Mouse (Mus musculus): ENCODE measurements around the gene Pet117. TPM values are rescaled to one million over a fixed set of nuclear protein-coding genes. Genes with fewer than 3 reads are reported as not detected.

Gene Pet117
- polyA plus RNA-seq (2015; fragmentation: Nextera tagmentation; extraction: Ambion mirVana): 2.8 and 3.5 TPM in 2 replicates

DNA sequence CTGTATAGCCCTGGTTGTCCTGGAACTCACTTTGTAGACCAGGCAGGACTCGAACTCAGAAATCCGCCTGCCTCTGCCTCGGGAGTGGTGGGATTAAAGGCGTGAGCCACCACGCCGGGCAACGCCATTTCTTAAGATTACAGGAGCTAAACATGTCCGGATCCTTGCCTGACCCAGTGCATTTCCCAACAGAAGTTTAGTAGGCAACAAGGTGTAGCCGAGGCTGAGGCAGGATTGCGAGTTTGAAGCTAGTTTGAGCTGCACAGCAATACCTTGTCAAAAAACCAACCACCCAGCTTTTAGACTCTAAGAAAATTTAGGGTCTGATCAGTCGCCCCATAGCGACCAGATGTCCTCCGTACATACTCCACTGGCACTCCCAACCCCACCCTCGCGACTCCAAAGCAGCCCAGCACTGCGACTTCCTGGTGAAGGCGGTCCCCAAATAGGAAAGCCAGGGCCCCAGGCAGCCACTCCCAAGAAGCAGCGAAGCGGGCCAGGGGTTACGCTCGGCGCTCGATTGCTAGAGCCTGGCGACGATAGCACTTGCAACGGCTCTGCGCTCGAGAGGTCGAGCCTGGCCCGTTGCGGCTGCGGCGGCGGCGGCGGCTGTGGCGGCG is at the start of gene Pet117, which contains the start of gene Kat14:
Gene Pet117, plus strand, starts transcription at position 597 of the 620 bp plus-strand sequence.
Gene Kat14, plus strand, starts transcription at position 584 of the 620 bp plus-strand sequence.
- Histone ChIP-seq H3K27ac (peak within 1 kb of the TSS; percentile 94), H3K4me1 (replicated peaks) (0 out of 2 replicates have a peak, but pooled peaks cover 3% of the 10 kb centered on the region), H3K9ac (peak within 1 kb of the TSS; percentile 78), H3K4me2 (replicated peaks) (peak within 1 kb of the TSS; percentile 60), H3K4me3 (replicated peaks) (peak within 1 kb of the TSS; percentile 67), H3K27me3 (replicated peaks) (no peaks in the 10 kb centered on the region), H3K9me3 (no peaks in the 10 kb centered on the region), H3K36me3 (peaks cover 3% of the 10 kb centered on the region; the same call in 1 of the 2 replicates)
- ATAC-seq: peak; percentile 97
- 5% methylated on average over 38 of the region's 38 CpGs for WGBS

GRCm38 (mm10) chr2:144324218-144324617 is 44.6 kb upstream of the Pet117 start:
- H3K27ac ChIP-seq: no peak overlapping the region
- WGBS: 65% methylated on average over 3 of the region's 3 CpGs
- no peak for ATAC-seq
- H3K27me3 ChIP-seq (replicated peaks): 0 out of 2 replicates have a peak, but pooled peaks cover 7% of the 10 kb centered on the region
- H3K4me2 ChIP-seq (replicated peaks): no peak overlapping the region
- H3K9ac ChIP-seq: no peak overlapping the region
- no peaks in the 10 kb centered on the region for H3K4me1 ChIP-seq (replicated peaks)
- H3K4me3 ChIP-seq (replicated peaks): no peak overlapping the region
- H3K9me3 ChIP-seq: no peaks in the 10 kb centered on the region
- H3K36me3 ChIP-seq: no peaks in the 10 kb centered on the region

DNA sequence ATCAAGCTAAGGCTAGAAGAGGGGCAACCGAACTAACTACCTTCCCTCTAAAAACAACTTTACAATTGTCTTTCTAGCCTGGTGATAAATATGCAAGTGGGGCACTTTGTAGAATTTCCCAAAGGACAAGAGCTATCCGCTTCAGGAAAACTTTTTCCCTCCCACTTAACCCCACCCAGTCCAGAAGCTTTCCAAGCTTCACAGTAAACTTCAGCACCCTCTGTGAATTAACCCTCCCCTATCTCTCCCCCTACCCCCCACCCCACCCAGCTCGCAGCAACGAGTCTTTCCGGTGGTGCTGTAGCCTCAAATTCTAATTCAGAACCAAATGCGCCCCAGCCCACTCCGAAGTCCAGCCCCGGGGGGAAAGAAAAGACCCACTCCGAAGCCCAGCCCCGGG is 39.3 kb upstream of the Pet117 start:
- no peak overlapping the region for H3K4me3 ChIP-seq (replicated peaks)
- no peak overlapping the region for H3K9ac ChIP-seq
- no peak for ATAC-seq

DNA sequence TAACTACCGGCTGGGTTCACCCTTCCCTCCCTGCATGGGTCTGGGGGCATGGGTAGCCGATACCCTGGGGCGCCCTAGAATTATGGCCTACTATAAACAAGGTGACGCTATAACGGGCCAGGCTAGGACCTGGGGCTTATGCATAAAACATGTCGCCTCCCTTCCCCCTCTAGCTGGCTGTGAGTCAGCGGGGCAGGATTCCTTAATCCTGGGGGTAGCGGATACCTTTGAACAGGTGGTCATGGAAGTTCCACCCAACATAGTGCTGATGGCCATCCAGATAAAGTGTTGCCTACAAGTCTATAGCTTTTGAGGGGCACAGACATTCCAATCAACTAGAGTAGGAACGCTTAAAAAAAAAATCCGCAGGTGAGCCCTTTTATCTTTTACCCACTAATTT is 38.9 kb upstream of the Pet117 start:
- H3K9ac ChIP-seq: no peak overlapping the region
- no peak for ATAC-seq
- no peaks in the 10 kb centered on the region for H3K36me3 ChIP-seq
- peak overlapping the region; percentile 97 for H3K4me2 ChIP-seq (replicated peaks)
- no peak overlapping the region for H3K27ac ChIP-seq
- no peak overlapping the region; the same call in 1 of the 2 replicates for H3K4me3 ChIP-seq (replicated peaks)
- peaks cover 45% of the 10 kb centered on the region for H3K27me3 ChIP-seq (replicated peaks)
- 5% methylated on average over 10 of the region's 10 CpGs for WGBS
- H3K4me1 ChIP-seq (replicated peaks): peaks cover 31% of the 10 kb centered on the region
- no peaks in the 10 kb centered on the region for H3K9me3 ChIP-seq

More for the DNA sequence above, 39.3 kb upstream of the Pet117 start:
- Histone ChIP-seq H3K4me1 (replicated peaks) (peaks cover 31% of the 10 kb centered on the region), H3K9me3 (no peaks in the 10 kb centered on the region), H3K4me2 (replicated peaks) (peak overlapping the region; percentile 97; the same call in 1 of the 2 replicates), H3K36me3 (no peaks in the 10 kb centered on the region), H3K27ac (no peak overlapping the region), H3K27me3 (replicated peaks) (peaks cover 45% of the 10 kb centered on the region)
- 4% methylated on average over 10 of the region's 10 CpGs for WGBS

- peak; percentile 75 for ATAC-seq
- WGBS: 2% methylated on average over 41 of the region's 41 CpGs
- no peak overlapping the region for H3K27ac ChIP-seq
- no peaks in the 10 kb centered on the region for H3K9me3 ChIP-seq
- peak overlapping the region; percentile 97 for H3K4me2 ChIP-seq (replicated peaks)
- H3K4me1 ChIP-seq (replicated peaks): peaks cover 31% of the 10 kb centered on the region
- peaks cover 45% of the 10 kb centered on the region for H3K27me3 ChIP-seq (replicated peaks)
- H3K36me3 ChIP-seq: no peaks in the 10 kb centered on the region
- peak overlapping the region; percentile 49 for H3K4me3 ChIP-seq (replicated peaks)
- peak overlapping the region; percentile 45 for H3K9ac ChIP-seq
Observed at GRCm38 (mm10) chr2:144330352-144330959, 38.3 kb upstream of the Pet117 start.

DNA sequence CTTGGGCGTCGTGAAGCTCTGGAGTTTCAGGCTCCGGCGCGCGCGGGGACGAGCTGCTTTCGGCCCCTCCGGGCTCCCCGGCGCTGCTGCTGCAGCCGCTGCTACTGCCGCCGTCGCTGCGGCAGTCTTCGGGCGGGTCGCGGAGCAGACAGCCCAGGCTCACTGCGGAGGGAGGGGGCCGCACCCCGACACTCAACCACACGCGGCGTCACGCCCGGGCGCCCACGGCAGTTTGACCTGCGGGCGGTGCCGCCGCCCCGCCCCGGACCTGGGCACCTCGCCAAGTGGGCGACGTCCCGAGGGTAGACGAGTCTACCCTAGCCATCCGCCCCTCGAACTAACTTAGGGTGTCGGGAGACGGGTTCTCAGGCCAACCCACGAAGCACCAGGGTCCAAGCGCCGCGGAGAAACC is 37.8 kb upstream of the Pet117 start:
- Histone ChIP-seq H3K4me1 (replicated peaks) (peaks cover 31% of the 10 kb centered on the region), H3K9me3 (no peaks in the 10 kb centered on the region), H3K27me3 (replicated peaks) (peaks cover 45% of the 10 kb centered on the region), H3K4me3 (replicated peaks) (peak overlapping the region; percentile 49), H3K4me2 (replicated peaks) (peak overlapping the region; percentile 97), H3K9ac (peak overlapping the region; percentile 45), H3K36me3 (no peaks in the 10 kb centered on the region), H3K27ac (no peak overlapping the region)
- WGBS: 0% methylated on average over 43 of the region's 50 CpGs
- ATAC-seq: peak; percentile 57

GRCm38 (mm10) chr2:144331401-144332302 is 37.1 kb upstream of the Pet117 start, which contains the start of gene Ovol2:
TSS of gene Ovol2 (minus strand) at chr2:144332146.
- ATAC-seq: peak; percentile 73
- WGBS: under 1% methylated on average over 62 of the region's 62 CpGs
- Histone ChIP-seq H3K4me2 (replicated peaks) (peak within 1 kb of the TSS; percentile 97), H3K27me3 (replicated peaks) (peaks cover 45% of the 10 kb centered on the region), H3K9me3 (no peaks in the 10 kb centered on the region), H3K36me3 (no peaks in the 10 kb centered on the region), H3K4me3 (replicated peaks) (peak within 1 kb of the TSS; percentile 49), H3K27ac (no peak within 1 kb of the TSS), H3K4me1 (replicated peaks) (peaks cover 31% of the 10 kb centered on the region), H3K9ac (peak within 1 kb of the TSS; percentile 45)

DNA sequence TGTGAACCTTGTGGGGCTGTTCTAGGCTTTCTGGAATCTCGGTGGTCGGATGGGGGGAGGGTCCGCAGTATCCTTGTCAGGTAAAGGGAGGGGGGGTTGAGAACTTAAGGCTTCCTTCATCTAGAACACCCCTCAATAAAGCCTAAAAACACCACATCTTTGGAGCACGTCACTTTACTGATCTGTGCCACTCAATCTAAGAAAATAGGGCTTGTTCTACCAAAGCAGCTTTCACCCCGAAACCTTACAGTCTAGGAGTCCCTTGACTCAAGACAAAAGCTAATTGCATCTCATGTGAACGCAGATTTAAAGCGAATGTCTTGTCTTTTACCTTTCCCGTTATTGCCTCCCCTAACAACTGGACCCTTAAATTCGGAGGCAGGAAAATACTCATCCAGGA is 36.3 kb upstream of the Pet117 start:
- ATAC-seq: no peak
- peak overlapping the region; percentile 27 for H3K4me3 ChIP-seq (replicated peaks)
- WGBS: 8% methylated on average over 9 of the region's 9 CpGs
- no peaks in the 10 kb centered on the region for H3K36me3 ChIP-seq
- H3K4me1 ChIP-seq (replicated peaks): peaks cover 31% of the 10 kb centered on the region
- H3K27ac ChIP-seq: no peak overlapping the region
- H3K27me3 ChIP-seq (replicated peaks): peaks cover 45% of the 10 kb centered on the region
- H3K4me2 ChIP-seq (replicated peaks): peak overlapping the region; percentile 97
- no peaks in the 10 kb centered on the region for H3K9me3 ChIP-seq
- no peak overlapping the region for H3K9ac ChIP-seq

DNA sequence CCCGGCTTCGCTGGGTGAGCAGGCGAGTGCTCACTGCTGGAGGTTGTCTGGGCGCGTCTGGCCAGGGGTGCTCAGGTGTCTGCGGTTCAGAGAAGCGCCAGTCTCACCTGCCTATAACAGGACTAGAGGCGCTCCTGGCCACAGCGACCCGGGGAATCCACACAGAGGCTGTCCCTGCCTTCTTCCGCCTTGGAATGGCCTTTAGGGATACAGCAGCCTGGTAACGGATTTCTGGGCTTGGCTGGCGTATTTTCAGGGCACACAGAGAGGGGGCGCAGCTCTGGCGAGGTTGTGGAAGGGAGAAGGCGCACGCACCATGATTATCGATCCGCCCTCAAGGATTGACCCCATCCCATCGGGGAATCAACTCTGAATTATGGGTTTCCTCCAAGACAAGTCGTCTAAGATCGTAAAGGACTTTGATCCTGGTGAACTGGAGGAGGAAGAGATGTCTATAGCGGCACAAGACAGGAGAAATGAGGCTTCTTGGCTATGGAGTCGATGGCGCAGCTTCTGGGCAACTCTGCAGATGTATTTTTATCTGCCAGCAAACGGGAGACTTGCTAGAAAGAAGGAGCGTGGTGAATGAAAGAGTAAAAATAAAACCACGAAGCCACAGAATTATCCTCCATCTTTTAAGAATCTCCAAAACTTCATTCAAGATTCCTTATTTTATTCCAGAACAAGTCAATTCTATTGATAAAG is 35.5 kb upstream of the Pet117 start:
- WGBS: 9% methylated on average over 28 of the region's 28 CpGs
- H3K27ac ChIP-seq: no peak overlapping the region
- no peaks in the 10 kb centered on the region for H3K36me3 ChIP-seq
- peaks cover 42% of the 10 kb centered on the region for H3K27me3 ChIP-seq (replicated peaks)
- no peak overlapping the region for H3K9ac ChIP-seq
- H3K9me3 ChIP-seq: no peaks in the 10 kb centered on the region
- H3K4me3 ChIP-seq (replicated peaks): peak overlapping the region; percentile 27
- peaks cover 31% of the 10 kb centered on the region for H3K4me1 ChIP-seq (replicated peaks)
- 0 out of 2 replicates have a peak, but pooled peaks have one; percentile 6 for ATAC-seq
- peak overlapping the region; percentile 97 for H3K4me2 ChIP-seq (replicated peaks)

GRCm38 (mm10) chr2:144337230-144337629 is 31.6 kb upstream of the Pet117 start:
- no peak for ATAC-seq
- Histone ChIP-seq H3K36me3 (no peaks in the 10 kb centered on the region), H3K4me2 (replicated peaks) (no peak overlapping the region), H3K27me3 (replicated peaks) (peaks cover 12% of the 10 kb centered on the region), H3K4me3 (replicated peaks) (no peak overlapping the region), H3K9ac (no peak overlapping the region), H3K27ac (no peak overlapping the region), H3K9me3 (no peaks in the 10 kb centered on the region), H3K4me1 (replicated peaks) (peaks cover 10% of the 10 kb centered on the region)
- WGBS: 52% methylated on average over 3 of the region's 3 CpGs

- peaks cover 8% of the 10 kb centered on the region for H3K27me3 ChIP-seq (replicated peaks)
- 61% methylated on average over 8 of the region's 8 CpGs for WGBS
Observed at GRCm38 (mm10) chr2:144337701-144338100, 31.1 kb upstream of the Pet117 start.

More at GRCm38 (mm10) chr2:144337701-144338100, 31.1 kb upstream of the Pet117 start:
- no peak overlapping the region for H3K9ac ChIP-seq
- no peak for ATAC-seq
- peaks cover 6% of the 10 kb centered on the region for H3K4me1 ChIP-seq (replicated peaks)
- H3K4me2 ChIP-seq (replicated peaks): no peak overlapping the region
- H3K27ac ChIP-seq: no peak overlapping the region
- H3K9me3 ChIP-seq: no peaks in the 10 kb centered on the region
- H3K4me3 ChIP-seq (replicated peaks): no peak overlapping the region
- H3K36me3 ChIP-seq: no peaks in the 10 kb centered on the region

All from intestine, embryonic 15.5 days (tissue).